Mouse (Mus musculus) hindbrain, embryonic 14.5 days (tissue): ENCODE results near the gene Gm15130. TPM values are rescaled to one million over a fixed set of nuclear protein-coding genes. Genes with fewer than 3 reads are reported as not detected.

Source experiments
- ATAC-seq: fragments of 200-750 bp; cut with Nextera tagmentation; 2 replicates; pipeline ENCODE4 v1.8.0; 2017; ENCODE audit warnings: moderate number of reproducible peaks, mild to moderate bottlenecking, moderate TSS enrichment, moderate library complexity; ENCODE audit not compliant: low FRiP score
- DNase-seq: peaks from one replicate; pipeline ENCODE4 v3.0.0-alpha.2; 2015; ENCODE audit warnings: low spot score
- H3K27ac ChIP-seq: fragments of 300-500 bp; sonication (generic); 2 replicates; pipeline ENCODE4 v1.5.1; 2014; ENCODE audit warnings: mild to moderate bottlenecking, moderate library complexity
- H3K27me3 ChIP-seq: fragments of 300-500 bp; sonication (generic); 2 replicates; pipeline ENCODE4 v1.6.1; 2014; ENCODE audit warnings: mild to moderate bottlenecking, low read length, mixed read lengths; ENCODE audit not compliant: control insufficient read depth, insufficient read depth
- H3K36me3 ChIP-seq: fragments of 300-500 bp; sonication (generic); replicated peaks from 2 replicates; pipeline ENCODE4 v1.6.1; 2014; ENCODE audit not compliant: control insufficient read depth, insufficient read depth
- H3K4me1 ChIP-seq: fragments of 300-500 bp; sonication (generic); replicated peaks from 2 replicates; pipeline ENCODE4 v1.6.1; 2014; ENCODE audit warnings: antibody characterized with exemption, low read length, mixed read lengths; ENCODE audit not compliant: control insufficient read depth, insufficient read depth
- H3K4me2 ChIP-seq: fragments of 300-500 bp; sonication (generic); replicated peaks from 2 replicates; pipeline ENCODE4 v1.6.1; 2014; ENCODE audit warnings: mild to moderate bottlenecking, moderate library complexity
- H3K4me3 ChIP-seq: fragments of 300-500 bp; sonication (generic); replicated peaks from 2 replicates; pipeline ENCODE4 v1.5.1; 2014; ENCODE audit warnings: mild to moderate bottlenecking, low read length
- H3K9ac ChIP-seq: fragments of 300-500 bp; sonication (generic); 2 replicates; pipeline ENCODE4 v1.6.1; 2014
- H3K9me3 ChIP-seq: fragments of 300-500 bp; sonication (generic); 2 replicates; pipeline ENCODE4 v1.6.1; 2016; ENCODE audit warnings: low read length; ENCODE audit not compliant: control insufficient read depth
- WGBS: fragments of 180-500 bp; shearing (Covaris S2); extraction: QIAGEN DNeasy Blood & Tissue Kit; methylation state at CpG from one replicate; pipeline ENCODE4 v1.1.7; 2014; 5-methylcytosine and 5-hydroxymethylcytosine counted together
- polyA plus RNA-seq: library from polyadenylated mRNA; unstranded; fragments of >200 nt; fragmentation: Nextera tagmentation; extraction: Ambion mirVana; gene quantifications from 2 replicates; pipeline ENCODE4 v1.2.1, GENCODE M21; 2014

The Gm15130 gene
- not detected in 2 replicates for polyA plus RNA-seq

- 87% methylated on average over 2 of the region's 2 CpGs for WGBS
- no peak within 1 kb of the TSS for H3K9ac ChIP-seq
Observed at GRCm38 (mm10) chr2:111152836-111153235, at the start of gene Gm15130. TSS of gene Gm15130 (minus strand) at chr2:111152936.

GRCm38 (mm10) chr2:111182068-111182467 lies 29.3 kb upstream of the Gm15130 start:
- WGBS: 96% methylated on average over 11 of the region's 11 CpGs
- no peaks in the 10 kb centered on the region for H3K9me3 ChIP-seq
- ATAC-seq: no peak
- DNase-seq: no peak
- no peak overlapping the region for H3K27ac ChIP-seq
- no peaks in the 10 kb centered on the region for H3K36me3 ChIP-seq
- H3K4me1 ChIP-seq: no peaks in the 10 kb centered on the region
- H3K9ac ChIP-seq: no peak overlapping the region
- no peak overlapping the region for H3K4me2 ChIP-seq
- no peak overlapping the region for H3K4me3 ChIP-seq
- no peaks in the 10 kb centered on the region for H3K27me3 ChIP-seq

More at GRCm38 (mm10) chr2:111152836-111153235, at the start of gene Gm15130:
- Histone ChIP-seq H3K27me3 (no peaks in the 10 kb centered on the region), H3K4me2 (no peak within 1 kb of the TSS), H3K4me3 (no peak within 1 kb of the TSS), H3K4me1 (no peaks in the 10 kb centered on the region), H3K36me3 (no peaks in the 10 kb centered on the region), H3K9me3 (no peaks in the 10 kb centered on the region), H3K27ac (no peak within 1 kb of the TSS)
- no peak for DNase-seq
- ATAC-seq: no peak

DNA sequence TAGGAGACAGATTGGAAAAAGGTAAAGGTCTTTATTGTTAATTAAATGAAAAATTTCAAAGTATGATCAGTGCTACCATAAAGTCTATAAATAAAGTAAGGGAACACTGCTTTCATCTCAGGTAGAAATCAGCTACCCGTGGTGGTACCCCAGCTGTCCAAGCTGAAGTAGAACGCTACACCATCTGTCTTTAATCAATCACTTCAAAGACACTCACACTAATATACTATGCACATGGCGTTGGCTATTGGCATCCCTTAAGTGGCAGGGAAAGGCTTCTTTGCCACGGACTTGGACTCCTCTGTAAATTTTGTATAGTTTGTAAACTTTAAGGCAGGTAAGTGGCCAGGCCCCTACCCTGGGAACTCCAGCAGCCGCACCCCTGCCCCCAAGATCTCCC lies 17.0 kb downstream of the Gm15130 start:
- 73% methylated on average over 5 of the region's 5 CpGs for WGBS
- no peak for ATAC-seq

GRCm38 (mm10) chr2:111105882-111106281 lies 46.9 kb downstream of the Gm15130 start, which contains the start of gene Gm13941:
TSS of gene Gm13941 (minus strand) at chr2:111105982.
- Histone ChIP-seq H3K9me3 (no peaks in the 10 kb centered on the region), H3K27me3 (no peaks in the 10 kb centered on the region), H3K4me2 (no peak within 1 kb of the TSS), H3K36me3 (no peaks in the 10 kb centered on the region), H3K27ac (no peak within 1 kb of the TSS), H3K4me1 (no peaks in the 10 kb centered on the region), H3K4me3 (no peak within 1 kb of the TSS), H3K9ac (no peak within 1 kb of the TSS)
- DNase-seq (no peak), ATAC-seq (no peak)

More for the DNA sequence above, 17.0 kb downstream of the Gm15130 start:
- no peak for DNase-seq
- Histone ChIP-seq H3K4me1 (no peaks in the 10 kb centered on the region), H3K27me3 (no peaks in the 10 kb centered on the region), H3K4me2 (no peak overlapping the region), H3K36me3 (no peaks in the 10 kb centered on the region), H3K9me3 (no peaks in the 10 kb centered on the region), H3K4me3 (no peak overlapping the region), H3K9ac (no peak overlapping the region), H3K27ac (no peak overlapping the region)

Other genes starting within 250 kb of the Gm15130 start
- 0.79 and 1.4 TPM in 2 replicates for gene Ano3, start 202.0 kb downstream of the Gm15130 start, polyA plus RNA-seq
- gene Gm13941, start 47.0 kb downstream of the Gm15130 start, polyA plus RNA-seq: not detected in 2 replicates
- gene 4930430A15Rik, start 76.7 kb upstream of the Gm15130 start, polyA plus RNA-seq: not detected in 2 replicates
- gene Olfr1275, start 82.3 kb upstream of the Gm15130 start, polyA plus RNA-seq: not detected in 2 replicates
- not detected in 2 replicates for gene Olfr1276, start 101.6 kb upstream of the Gm15130 start, polyA plus RNA-seq
- gene Olfr1277, start 121.2 kb upstream of the Gm15130 start, polyA plus RNA-seq: not detected in 2 replicates
- not detected in 2 replicates for gene Olfr1278, start 137.2 kb upstream of the Gm15130 start, polyA plus RNA-seq
- gene Olfr1279, start 147.7 kb upstream of the Gm15130 start, polyA plus RNA-seq: not detected in 2 replicates
- gene Olfr1280, start 161.1 kb upstream of the Gm15130 start, polyA plus RNA-seq: not detected in 2 replicates
- not detected in 2 replicates for gene Olfr1281, start 173.6 kb upstream of the Gm15130 start, polyA plus RNA-seq
- gene Olfr1282, start 183.1 kb upstream of the Gm15130 start, polyA plus RNA-seq: not detected in 2 replicates
- gene Olfr1283, start 213.9 kb upstream of the Gm15130 start, polyA plus RNA-seq: not detected in 2 replicates
- not detected in 2 replicates for gene Olfr1284, start 222.6 kb upstream of the Gm15130 start, polyA plus RNA-seq